Mouse (Mus musculus) cerebellum, postnatal 36 days (tissue): ENCODE measurements at regions not wholly inside any gene's neighbourhood (a gene's known extent, or its start where the extent isn't known, plus 50 kb on each side); places are given as distances from the start of the nearest gene placed in this dataset.

Source experiments
- DNase-seq, 2 experiments: peaks; one replicate each; pipeline ENCODE4 v3.0.0; 2021 to 2022; ENCODE audit warnings: mixed read lengths in 2 of 2

DNA sequence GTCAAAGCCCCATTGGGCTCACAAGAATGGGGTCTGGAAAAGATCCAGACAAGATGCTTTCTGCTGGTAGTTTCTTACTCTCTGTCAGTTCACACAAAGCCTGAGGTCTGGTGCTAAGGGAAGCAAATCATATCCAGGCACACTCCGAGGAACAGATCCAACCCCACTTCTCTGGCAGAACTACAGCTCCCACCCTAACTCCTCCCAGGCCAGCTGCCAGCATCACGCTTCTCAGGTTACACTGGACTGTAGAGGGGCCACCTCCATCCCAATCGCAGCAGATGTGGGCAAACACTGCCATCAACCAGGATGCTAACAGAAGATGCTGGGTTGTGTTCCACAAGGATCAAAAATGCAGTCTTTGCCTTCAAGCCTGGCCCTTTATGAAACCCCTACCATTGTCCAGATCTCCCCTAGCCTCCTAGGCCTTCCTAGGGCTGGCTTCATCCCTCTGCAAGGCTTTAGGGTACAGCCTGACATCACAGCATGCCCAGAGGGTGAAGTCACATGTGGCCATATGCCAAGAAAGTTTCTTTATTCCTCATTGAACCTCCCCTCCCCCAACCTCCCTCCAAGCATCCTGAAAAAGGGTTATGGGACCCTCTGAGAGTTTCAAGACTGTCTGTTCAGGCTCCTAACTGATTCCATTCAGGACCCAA lies 99.6 kb upstream of the 2610301B20Rik start:
- no peak for DNase-seq

DNA sequence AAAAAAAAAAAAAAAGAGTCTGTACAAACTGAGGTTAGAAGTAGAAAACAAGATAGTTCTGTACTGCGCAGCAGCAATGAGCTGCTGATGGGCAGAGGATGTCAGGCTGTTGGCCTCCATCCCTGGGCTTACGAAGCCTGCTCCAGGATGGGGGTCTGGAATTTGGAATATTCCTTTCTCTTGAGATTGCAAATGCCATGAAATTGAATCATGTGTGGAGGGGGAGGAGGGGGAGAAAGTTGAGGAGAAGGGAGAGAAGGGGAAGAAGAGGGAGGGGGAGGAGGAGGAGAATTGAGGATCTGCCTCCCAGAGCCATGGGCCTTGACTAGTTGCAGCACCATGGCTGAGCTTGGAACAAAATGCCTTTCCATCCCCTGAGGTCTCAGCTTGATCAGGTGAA lies 87.6 kb upstream of the 2610301B20Rik start:
- DNase-seq: no peak

DNA sequence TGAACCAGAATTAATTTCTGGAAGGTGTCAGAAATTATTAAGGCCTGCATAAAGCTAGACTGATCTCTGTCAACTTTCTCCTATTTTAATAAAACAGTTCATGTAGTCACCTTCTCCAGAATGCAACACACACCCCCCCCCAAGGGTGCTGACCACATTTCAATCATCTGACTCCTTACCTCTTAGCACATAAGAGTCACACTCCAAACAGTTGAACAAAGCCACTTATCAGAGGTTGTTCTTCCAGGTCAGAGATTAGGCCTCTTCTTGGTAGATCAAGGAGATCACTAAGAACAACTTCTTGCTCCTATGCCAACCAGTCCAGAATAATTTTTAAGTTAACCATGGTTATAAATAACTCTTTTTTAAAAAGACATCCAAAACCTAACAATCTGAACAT lies 86.0 kb upstream of the 2610301B20Rik start:
- no peak for DNase-seq

DNA sequence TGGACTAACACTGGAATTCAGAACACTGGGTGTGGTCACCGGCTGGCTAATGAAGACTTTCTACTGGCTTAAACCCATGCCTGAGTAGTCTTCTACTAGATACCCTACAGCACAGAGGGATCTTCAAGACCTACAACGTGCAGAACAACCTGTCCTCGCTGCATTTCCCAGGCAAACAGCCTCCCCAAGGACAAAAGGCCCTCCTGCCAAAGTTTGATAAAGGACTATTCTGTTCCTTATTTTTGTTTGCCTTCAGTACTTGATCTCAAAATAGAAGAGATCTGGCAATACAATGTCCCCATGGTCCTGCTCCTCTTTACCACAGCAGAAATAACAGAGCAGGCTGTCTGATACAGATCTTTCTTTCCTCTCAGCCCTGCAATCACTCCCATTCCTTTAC lies 85.2 kb upstream of the 2610301B20Rik start:
- DNase-seq: no peak

DNA sequence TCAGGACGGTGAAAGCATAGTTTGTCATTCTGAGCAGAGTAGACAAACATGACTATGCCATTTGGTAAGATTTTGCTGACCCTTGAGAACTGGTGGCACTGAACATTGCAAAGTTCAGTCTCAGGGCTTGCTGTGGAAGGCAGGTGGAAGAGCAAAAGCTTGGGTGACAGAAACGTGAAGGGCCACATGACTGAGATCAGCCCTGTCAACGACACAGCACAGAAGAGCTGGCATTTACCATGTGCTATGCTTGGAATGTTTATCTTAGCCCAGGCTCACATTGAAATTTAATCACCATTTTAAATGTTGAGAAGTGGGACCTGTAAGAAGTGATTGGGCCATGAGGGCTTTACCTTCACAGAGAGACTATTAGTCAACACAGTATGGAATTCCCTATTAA lies 81.7 kb upstream of the 2610301B20Rik start:
- no peak for DNase-seq

DNA sequence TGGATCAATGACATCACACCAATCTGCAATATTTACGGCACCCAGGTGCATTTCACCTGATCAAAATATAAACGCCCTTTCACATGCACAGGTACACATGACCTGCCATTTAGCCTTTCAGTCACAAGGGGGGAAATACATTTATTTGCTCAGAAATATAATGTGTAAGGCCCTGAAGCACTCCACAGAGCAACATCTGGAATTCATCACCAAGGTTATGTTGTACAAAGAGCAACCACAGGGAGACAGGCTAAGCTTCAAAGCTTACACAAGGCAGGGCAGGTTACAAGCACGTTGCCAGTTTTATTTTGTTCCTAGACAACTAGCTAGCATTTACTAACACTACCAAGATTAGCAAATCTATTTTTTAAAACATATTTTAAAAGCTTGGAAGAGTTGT lies 79.8 kb upstream of the 2610301B20Rik start:
- DNase-seq: no peak

DNA sequence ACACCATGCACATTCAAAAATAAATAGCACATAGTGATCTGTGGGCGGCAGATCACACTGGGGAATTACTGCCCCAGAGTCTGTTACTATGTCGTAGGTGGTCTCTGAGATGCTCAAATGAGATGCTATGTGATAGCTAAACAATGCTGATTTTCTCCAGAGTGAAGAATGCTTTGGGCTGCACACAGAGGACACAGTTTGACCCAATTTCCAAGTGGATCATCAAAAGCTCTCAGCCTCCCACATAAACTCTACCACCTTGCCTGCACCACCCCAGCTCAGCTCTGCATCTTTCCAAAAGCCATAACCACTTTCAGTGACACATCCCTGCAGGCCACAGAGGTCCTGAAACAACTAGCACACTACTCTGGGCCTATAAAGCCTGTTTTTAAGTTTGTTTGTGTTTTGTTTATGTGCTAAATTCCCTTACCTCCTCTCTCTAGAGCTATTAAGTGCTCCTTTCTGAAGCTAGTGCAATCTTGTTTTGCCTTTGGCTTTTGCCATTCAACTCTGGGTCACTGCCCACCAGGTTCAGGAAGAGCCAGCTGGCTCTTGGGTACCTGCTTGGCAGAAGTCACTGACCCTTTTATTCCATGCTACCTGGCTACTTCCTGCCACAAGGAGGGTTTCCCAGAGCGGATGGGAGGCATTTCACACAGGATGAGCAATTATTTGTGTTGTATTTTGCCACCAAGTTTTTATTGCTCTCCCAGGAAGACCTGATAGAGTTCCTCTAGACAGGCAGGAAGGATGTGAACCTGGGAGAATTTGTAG lies 73.3 kb upstream of the 2610301B20Rik start:
- DNase-seq: peak; percentile 68 to 71

DNA sequence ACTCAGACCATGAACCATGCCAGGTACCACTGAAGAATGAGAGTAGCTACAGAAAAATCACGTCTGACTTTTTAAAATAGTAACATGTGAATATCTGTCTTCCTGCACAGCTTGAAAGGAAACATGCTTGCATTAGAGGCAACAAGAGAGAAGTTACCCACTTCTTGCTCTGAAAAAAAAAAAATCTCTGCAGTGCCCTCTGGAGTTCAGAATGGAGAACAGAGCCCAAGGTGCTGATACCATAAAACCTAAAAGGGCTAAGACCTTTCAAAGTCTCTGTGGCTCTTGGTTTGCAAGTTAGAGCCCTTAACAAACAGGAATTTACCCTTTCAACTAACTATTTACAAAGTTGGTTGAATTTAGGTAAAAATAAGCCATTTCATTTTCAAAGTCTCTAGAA lies 69.6 kb upstream of the 2610301B20Rik start:
- no peak for DNase-seq

DNA sequence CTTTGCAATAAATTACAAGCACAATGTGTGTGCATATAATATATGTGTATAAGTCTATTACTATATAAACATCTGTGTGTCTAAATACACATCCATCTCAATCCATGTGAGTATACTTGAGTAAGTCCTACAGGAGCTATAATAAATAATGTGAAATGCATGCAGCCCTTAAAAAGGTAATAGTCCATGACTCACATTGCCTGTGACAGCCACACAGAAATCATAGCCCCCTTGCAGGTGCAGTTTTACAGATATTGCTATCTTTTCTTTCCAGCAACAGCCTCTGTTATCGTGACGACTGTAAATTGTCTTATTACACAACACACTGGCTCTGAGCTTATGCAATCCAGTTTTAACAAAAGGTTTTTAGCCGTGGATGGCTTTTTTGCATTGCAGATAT lies 67.0 kb upstream of the 2610301B20Rik start:
- DNase-seq: no peak

DNA sequence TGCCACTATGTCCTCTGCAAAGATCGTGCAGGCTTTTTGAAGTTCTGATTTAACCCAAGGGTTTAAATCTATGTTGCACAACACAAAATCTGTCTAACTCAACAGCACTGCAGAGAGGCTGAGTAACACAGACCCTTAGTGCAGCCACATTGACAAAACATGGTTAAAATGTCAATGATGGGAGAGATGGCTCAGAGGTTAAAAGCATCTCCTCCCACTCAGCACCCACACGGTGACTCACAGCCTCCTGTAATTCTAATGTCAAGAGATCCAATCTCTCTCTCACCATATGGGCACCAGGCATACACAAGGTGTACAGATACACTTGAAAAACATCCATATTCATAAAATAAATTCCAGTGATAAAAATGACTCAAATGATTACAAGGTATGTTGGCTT lies 61.4 kb upstream of the 2610301B20Rik start:
- DNase-seq: no peak
